Mouse (Mus musculus): ENCODE results near the gene Tulp2. TPM values are rescaled to one million over a fixed set of nuclear protein-coding genes. Genes with fewer than 3 reads are reported as not detected.
A peak's percentile ranks its signal among the peaks of the same experiment; 100 is the strongest.
"Not testable (repeated sequence)": the region's sequence is repeated elsewhere in the genome, so short reads cannot be mapped to it uniquely, and the experiment has no call there.

The Tulp2 gene
- polyA plus RNA-seq, 1 experiment, result not detected

GRCm38 (mm10) chr7:45455932-45456696 is 25.6 kb upstream of the Tulp2 start:
- no peak overlapping the region for H3K4me3 ChIP-seq (ENCODE audit: insufficient read depth, low read depth, low read length)
- H3K4me1 ChIP-seq (ENCODE audit: control insufficient read depth, insufficient read depth, insufficient read length, low read length), result peaks cover 5% of the 10 kb centered on the region
- 0 out of 2 replicates have a peak overlapping the region, but pooled peaks have one; percentile 53 for H3K27ac ChIP-seq (replicated peaks; ENCODE audit: low read depth, low read length)

GRCm38 (mm10) chr7:45456721-45457203 is 24.9 kb upstream of the Tulp2 start:
- Histone ChIP-seq H3K27ac (replicated peaks; ENCODE audit: low read depth, low read length) (peak overlapping the region; percentile 53), H3K4me1 (ENCODE audit: control insufficient read depth, insufficient read depth, insufficient read length, low read length) (peaks cover 5% of the 10 kb centered on the region), H3K4me3 (ENCODE audit: insufficient read depth, low read depth, low read length) (peak overlapping the region; percentile 100; the same call in 1 of the 2 replicates)

- Histone ChIP-seq H3K4me1 (ENCODE audit: control insufficient read depth, insufficient read depth, insufficient read length, low read length) (peaks cover 5% of the 10 kb centered on the region), H3K27ac (replicated peaks; ENCODE audit: low read depth, low read length) (peak overlapping the region; percentile 53), H3K4me3 (ENCODE audit: insufficient read depth, low read depth, low read length) (peak overlapping the region; percentile 100)
These were observed 24.2 kb upstream of the Tulp2 start for GRCm38 (mm10) chr7:45457204-45458060.

GRCm38 (mm10) chr7:45458748-45459563 is 22.7 kb upstream of the Tulp2 start:
- Histone ChIP-seq H3K4me3 (ENCODE audit: insufficient read depth, low read depth, low read length) (peak overlapping the region; percentile 100), H3K4me1 (ENCODE audit: control insufficient read depth, insufficient read depth, insufficient read length, low read length) (peaks cover 5% of the 10 kb centered on the region), H3K27ac (replicated peaks; ENCODE audit: low read depth, low read length) (peak overlapping the region; percentile 98)

DNA sequence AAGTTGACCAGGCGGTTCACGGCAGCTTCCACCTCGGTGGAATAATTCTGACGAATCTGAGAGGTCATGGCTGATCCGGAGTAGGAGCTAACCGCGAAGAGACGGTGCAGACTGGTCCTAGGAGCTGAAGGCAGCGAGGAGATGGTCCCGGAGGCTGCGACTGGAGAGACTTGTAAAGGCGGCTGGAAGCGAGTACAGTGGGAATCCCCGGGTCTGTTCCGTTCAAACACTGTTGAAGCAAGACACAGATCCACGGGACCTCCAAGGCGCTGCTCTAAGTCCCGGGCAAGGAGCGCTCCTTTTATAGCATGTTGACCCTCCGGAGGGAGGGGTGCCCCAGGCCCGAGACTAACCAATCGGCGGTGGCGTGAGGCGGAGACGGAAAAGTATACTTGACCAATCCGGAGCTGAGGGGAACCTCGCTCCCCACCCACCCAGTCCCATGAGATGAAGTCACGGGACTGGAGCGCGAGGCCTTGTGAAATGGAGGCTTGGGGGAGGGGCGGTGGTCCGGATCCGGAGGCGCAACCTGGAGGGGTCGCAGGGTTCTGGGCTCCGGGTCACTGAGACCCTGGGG is 22.0 kb upstream of the Tulp2 start, which contains the start of gene Ftl1:
TSS of gene Ftl1 (minus strand) at position 321 of the 577 bp plus-strand sequence.
- Histone ChIP-seq H3K4me3 (ENCODE audit: insufficient read depth, low read depth, low read length) (peak within 1 kb of the TSS; percentile 100), H3K27ac (replicated peaks; ENCODE audit: low read depth, low read length) (peak within 1 kb of the TSS; percentile 98)
- H3K4me1 ChIP-seq (ENCODE audit: control insufficient read depth, insufficient read depth, insufficient read length, low read length), result not testable (repeated sequence)

DNA sequence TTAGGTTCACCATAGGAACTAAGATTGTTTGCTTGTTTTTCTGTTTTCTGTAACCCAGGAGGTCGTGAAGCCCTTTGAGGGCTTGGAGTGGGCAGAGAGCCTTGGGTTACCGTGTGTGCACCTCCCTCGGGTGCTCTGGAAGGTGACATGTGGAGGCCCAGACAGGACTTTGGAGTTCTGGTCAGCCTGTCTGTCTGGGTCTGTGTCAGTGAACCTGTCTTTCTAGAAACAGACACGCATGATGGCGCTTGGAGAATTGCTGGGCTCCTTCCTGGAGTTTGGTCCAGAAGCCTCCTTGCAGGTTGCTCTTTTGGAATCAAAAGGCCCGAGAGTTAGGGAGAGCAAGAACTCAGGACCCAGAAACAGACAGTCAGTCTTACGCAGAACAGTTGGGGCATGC is 21.3 kb upstream of the Tulp2 start:
- H3K4me3 ChIP-seq (ENCODE audit: insufficient read depth, low read depth, low read length), result peak overlapping the region; percentile 61
- H3K27ac ChIP-seq (replicated peaks; ENCODE audit: low read depth, low read length), result peak overlapping the region; percentile 93

GRCm38 (mm10) chr7:45460860-45461314 is 20.8 kb upstream of the Tulp2 start:
- peak overlapping the region; percentile 93 for H3K27ac ChIP-seq (replicated peaks; ENCODE audit: low read depth, low read length)
- peaks cover 8% of the 10 kb centered on the region for H3K4me1 ChIP-seq (ENCODE audit: control insufficient read depth, insufficient read depth, insufficient read length, low read length)
- peak overlapping the region; percentile 61; the same call in 1 of the 2 replicates for H3K4me3 ChIP-seq (ENCODE audit: insufficient read depth, low read depth, low read length)

More for the DNA sequence above, 21.3 kb upstream of the Tulp2 start:
- peaks cover 5% of the 10 kb centered on the region for H3K4me1 ChIP-seq (ENCODE audit: control insufficient read depth, insufficient read depth, insufficient read length, low read length)

GRCm38 (mm10) chr7:45461326-45461725 is 20.4 kb upstream of the Tulp2 start:
- Histone ChIP-seq H3K27ac (replicated peaks; ENCODE audit: low read depth, low read length) (peak overlapping the region; percentile 93), H3K4me1 (ENCODE audit: control insufficient read depth, insufficient read depth, insufficient read length, low read length) (peaks cover 10% of the 10 kb centered on the region), H3K4me3 (ENCODE audit: insufficient read depth, low read depth, low read length) (no peak overlapping the region)

DNA sequence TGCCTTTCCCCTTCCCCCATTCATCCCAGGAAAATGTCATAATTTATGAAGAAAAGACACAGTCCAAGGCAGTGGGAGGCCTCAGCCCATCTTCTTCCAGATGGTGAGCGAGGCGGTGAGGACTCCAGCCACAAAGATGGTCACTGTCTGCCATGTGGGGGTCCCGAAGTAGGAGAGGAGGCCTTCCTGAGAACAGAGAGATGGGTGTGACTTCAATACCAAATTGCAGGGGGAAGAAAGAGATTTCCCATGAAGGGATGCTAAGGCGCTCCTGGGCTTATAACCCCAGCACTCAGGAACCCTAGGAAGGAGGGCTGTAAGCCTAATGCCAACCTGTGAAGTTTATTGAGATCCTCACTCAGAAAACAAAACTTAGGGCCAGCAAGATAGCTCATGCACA is 19.9 kb upstream of the Tulp2 start:
- Histone ChIP-seq H3K27ac (replicated peaks; ENCODE audit: low read depth, low read length) (no peak overlapping the region), H3K4me1 (ENCODE audit: control insufficient read depth, insufficient read depth, insufficient read length, low read length) (peaks cover 8% of the 10 kb centered on the region), H3K4me3 (ENCODE audit: insufficient read depth, low read depth, low read length) (no peak overlapping the region)

- Histone ChIP-seq H3K4me3 (ENCODE audit: insufficient read depth, low read depth, low read length) (no peak overlapping the region), H3K27ac (replicated peaks; ENCODE audit: low read depth, low read length) (no peak overlapping the region), H3K4me1 (ENCODE audit: control insufficient read depth, insufficient read depth, insufficient read length, low read length) (peaks cover 8% of the 10 kb centered on the region)
These were observed 19.4 kb upstream of the Tulp2 start for GRCm38 (mm10) chr7:45462325-45462724.

- H3K4me3 ChIP-seq (ENCODE audit: insufficient read depth, low read depth, low read length); H3K27ac ChIP-seq (replicated peaks; ENCODE audit: low read depth, low read length); H3K4me1 ChIP-seq (ENCODE audit: control insufficient read depth, insufficient read depth, insufficient read length, low read length): not testable (repeated sequence)
These were observed 18.8 kb upstream of the Tulp2 start for GRCm38 (mm10) chr7:45462868-45463267.

DNA sequence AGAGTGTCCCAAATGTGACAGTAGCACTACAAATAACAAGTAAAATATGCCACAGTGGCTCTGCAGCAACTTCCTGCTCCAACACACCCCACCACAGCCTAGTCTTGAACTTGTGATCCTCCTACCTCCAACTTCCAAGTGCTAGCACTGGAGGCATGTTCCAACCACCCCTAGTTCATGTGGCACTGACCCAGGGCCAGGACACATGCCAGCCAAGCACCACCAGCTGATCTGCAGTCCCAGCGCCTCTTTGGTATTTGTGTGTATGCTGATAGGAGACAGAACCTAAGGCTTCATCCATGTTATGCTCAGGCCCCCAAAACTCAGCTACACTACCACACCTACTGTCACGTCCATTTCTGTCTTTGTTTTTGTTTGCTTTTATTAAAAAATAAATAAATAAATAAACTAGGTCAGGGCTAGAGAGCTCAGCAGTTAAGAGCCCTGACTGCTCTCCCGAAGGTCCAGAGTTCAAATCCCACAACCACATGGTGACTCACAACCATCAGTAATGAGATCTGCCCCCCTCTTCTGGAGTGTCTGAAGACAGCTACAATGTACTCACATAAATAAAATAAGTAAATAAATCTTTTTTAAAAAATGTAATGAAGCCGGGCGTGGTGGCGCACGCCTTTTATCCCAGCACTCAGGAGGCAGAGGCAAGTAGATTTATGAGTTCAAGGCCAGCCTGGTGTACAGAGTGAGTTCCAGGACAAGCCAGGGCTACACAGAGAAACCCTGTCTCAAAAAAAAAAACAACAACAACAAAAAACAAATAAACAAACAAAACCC is 17.5 kb upstream of the Tulp2 start:
- peaks cover 8% of the 10 kb centered on the region for H3K4me1 ChIP-seq (ENCODE audit: control insufficient read depth, insufficient read depth, insufficient read length, low read length)
- no peak overlapping the region for H3K27ac ChIP-seq (replicated peaks; ENCODE audit: low read depth, low read length)
- H3K4me3 ChIP-seq (ENCODE audit: insufficient read depth, low read depth, low read length), result no peak overlapping the region

- H3K4me3 ChIP-seq (ENCODE audit: insufficient read depth, low read depth, low read length), result peak overlapping the region; percentile 93
- peaks cover 8% of the 10 kb centered on the region for H3K4me1 ChIP-seq (ENCODE audit: control insufficient read depth, insufficient read depth, insufficient read length, low read length)
- no peak overlapping the region for H3K27ac ChIP-seq (replicated peaks; ENCODE audit: low read depth, low read length)
These were observed 16.6 kb upstream of the Tulp2 start for GRCm38 (mm10) chr7:45465112-45465511.

All from brown adipose tissue, adult 24 weeks (tissue).